Mouse (Mus musculus) gastrocnemius, adult 2 months (tissue): Measurements from ENCODE around the gene Arhgap32. TPM values are rescaled to one million over a fixed set of nuclear protein-coding genes. Genes with fewer than 3 reads are reported as not detected.

Experiments
- DNase-seq: peaks from one replicate; pipeline ENCODE4 v3.0.0; 2022
- H3K27ac ChIP-seq: fragments of 200-600 bp; 2 replicates; pipeline ENCODE4 v1.8.1; 2022; ENCODE audit warnings: mild to moderate bottlenecking
- H3K4me3 ChIP-seq: fragments of 200-600 bp; 2 replicates; pipeline ENCODE4 v1.8.1; 2022; ENCODE audit warnings: mild to moderate bottlenecking, moderate library complexity
- CTCF ChIP-seq: fragments of 200-600 bp; IDR thresholded peaks from 2 replicates; pipeline ENCODE4 v1.8.1; 2022; ENCODE audit warnings: antibody characterized with exemption, mild to moderate bottlenecking, moderate library complexity
- intact Hi-C: fragments of 180-260 bp; cut with DNase I; formaldehyde crosslinking; loops from one replicate; pipeline ENCODE4 v1.15.1; 2025
- long read RNA-seq, 2 experiments: library from polyadenylated mRNA; stranded (forward); transcript quantifications; one replicate each; pipeline ENCODE4 v2.0.0; 2021
- total RNA-seq, 2 experiments: library from RNA; stranded (reverse); gene quantifications; 2 replicates each; pipeline ENCODE4 v1.2.3; 2021

Gene Arhgap32
- total RNA-seq = 1 to 10 TPM; 6.6 to 7.6 TPM
- long read RNA-seq, experiment 1 = 0 reads
- long read RNA-seq, experiment 2, partial matches to known transcripts = 0 of 1 reads
- long read RNA-seq, experiment 2, other reads (novel, unspliced or antisense) = 1 of 1 reads

DNA sequence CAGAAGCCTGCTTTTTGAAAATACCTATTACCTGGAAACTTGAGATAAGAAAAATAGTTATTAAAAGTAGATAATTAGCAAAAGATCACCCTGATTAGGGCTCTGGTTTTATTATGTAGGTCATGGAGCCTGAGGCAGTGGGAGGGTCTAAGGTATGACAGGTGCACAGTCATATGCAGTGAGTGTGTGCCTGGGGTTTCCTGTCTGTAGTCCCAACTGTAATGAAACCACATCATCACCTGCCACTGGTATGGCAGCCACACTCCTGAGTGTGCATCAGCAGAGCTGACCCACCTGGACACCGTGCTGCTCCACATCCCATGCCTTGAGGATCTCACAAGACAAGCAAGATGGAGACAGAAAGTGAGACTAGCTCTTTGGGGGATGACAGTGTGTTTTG, at the start of gene Arhgap32:
Gene Arhgap32 (plus strand): TSS at position 351 of the 400 bp plus-strand sequence.
- Histone ChIP-seq H3K4me3 (no peak within 1 kb of the TSS), H3K27ac (no peak within 1 kb of the TSS)
- intact Hi-C loops = no loop called here
- DNase-seq = no peak
- TF ChIP-seq CTCF = no peak

- DNase-seq = no peak
- Histone ChIP-seq H3K27ac (no peak overlapping the region), H3K4me3 (no peak overlapping the region)
- TF ChIP-seq CTCF = no peak
- intact Hi-C loops = no loop called here
Observed at GRCm38 (mm10) chr9:32072778-32073177, 43.2 kb upstream of the Arhgap32 start.

- no peak for TF ChIP-seq CTCF
- intact Hi-C loops = no loop called here
- Histone ChIP-seq H3K27ac (no peak overlapping the region), H3K4me3 (no peak overlapping the region)
- DNase-seq = no peak
Observed at GRCm38 (mm10) chr9:32088106-32088776, 27.7 kb upstream of the Arhgap32 start.

- TF ChIP-seq CTCF = 0 out of 2 replicates have a peak, but pooled peaks have one; percentile 7
Observed at GRCm38 (mm10) chr9:32088882-32089281, 27.1 kb upstream of the Arhgap32 start.

GRCm38 (mm10) chr9:32093456-32093855, 22.5 kb upstream of the Arhgap32 start:
- Histone ChIP-seq H3K4me3 (no peak overlapping the region), H3K27ac (no peak overlapping the region)
- intact Hi-C loops = no loop called here
- no peak for TF ChIP-seq CTCF
- no peak for DNase-seq

More at GRCm38 (mm10) chr9:32088882-32089281, 27.1 kb upstream of the Arhgap32 start:
- Histone ChIP-seq H3K27ac (no peak overlapping the region), H3K4me3 (no peak overlapping the region)
- DNase-seq = no peak
- intact Hi-C loops = no loop called here

DNA sequence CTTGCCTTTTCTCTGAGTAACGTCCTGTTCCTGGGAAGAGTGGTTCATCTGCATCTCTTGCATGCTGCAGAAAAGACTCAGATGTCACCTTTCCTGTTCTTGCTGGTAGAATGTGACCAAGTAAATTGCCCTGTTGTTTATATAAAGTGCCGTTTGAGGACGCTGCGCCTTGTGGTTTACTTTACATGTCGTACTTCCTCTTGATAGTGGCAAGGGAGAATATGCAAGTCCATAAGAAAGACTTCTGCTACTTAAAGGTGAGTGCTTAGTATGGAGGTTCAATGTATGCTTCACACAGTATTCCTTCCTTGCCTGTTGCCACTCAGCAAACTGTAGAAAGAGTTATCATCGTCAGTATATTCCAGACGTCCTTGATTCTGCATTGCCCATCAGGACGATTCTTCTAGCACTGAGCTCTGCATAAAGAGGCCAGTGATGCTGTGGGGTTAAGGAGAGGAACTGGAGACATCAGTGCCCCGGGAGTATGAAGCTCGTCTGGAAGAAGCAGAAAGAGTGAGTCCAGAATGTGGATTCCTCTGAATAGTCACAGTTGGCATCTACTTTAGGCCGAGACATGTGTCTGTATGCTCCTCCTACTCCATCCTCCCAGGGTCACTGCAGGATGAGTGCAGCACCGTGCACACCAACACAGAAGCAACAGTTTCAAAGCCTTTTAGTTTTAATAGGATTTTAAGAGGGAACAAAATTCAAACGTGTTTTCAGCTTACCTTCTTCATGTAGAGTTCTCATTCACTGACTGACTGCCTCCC, 21.4 kb upstream of the Arhgap32 start:
- H3K27ac ChIP-seq = no peak overlapping the region
- no peak for DNase-seq
- TF ChIP-seq CTCF = no peak
- H3K4me3 ChIP-seq = no peak overlapping the region
- intact Hi-C loops = no loop called here

DNA sequence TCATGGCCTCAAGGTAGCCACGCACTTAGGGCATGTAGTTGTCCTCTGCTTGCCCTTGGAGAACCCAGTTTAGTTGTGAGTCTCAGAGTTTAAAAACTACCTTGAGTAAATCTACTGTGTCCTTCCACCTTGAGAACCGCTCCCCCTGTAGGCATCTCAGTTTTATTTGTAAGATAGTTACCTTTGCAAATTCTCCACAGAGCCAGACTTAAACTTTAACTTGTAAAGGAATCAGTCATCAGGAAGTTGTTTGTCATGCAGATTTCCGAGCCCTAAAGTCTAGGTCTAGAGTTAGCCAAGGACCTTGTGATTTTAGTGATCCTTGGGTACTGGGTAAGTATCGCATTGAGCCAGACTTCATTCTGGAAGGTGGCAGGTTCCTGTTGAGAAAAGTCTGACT, 20.4 kb upstream of the Arhgap32 start:
- intact Hi-C loops = no loop called here
- H3K27ac ChIP-seq = no peak overlapping the region
- no peak overlapping the region for H3K4me3 ChIP-seq
- DNase-seq = no peak
- TF ChIP-seq CTCF = no peak

DNA sequence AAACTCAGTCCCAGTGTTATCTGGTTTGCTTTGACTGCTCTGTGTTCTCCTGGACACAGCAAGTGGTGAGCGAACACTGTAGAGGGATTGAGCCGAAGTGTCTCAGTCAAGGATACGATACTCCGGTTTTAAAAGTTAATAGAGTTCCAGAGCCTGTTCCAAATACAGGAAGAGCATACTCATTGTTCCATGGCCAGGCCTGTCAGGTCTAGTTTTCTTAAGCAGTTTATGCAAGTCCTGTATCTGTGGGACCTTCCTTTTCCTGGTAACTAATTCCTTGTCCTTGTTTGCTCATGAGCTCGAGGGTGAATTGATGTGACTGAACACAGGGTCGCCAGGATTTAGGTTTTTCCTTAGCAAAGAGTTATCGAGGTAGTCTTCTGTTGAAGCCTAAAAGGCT, 19.4 kb upstream of the Arhgap32 start:
- intact Hi-C loops = no loop called here
- H3K27ac ChIP-seq = 0 out of 2 replicates have a peak overlapping the region, but pooled peaks have one; percentile 8
- no peak overlapping the region for H3K4me3 ChIP-seq
- DNase-seq = no peak
- no peak for TF ChIP-seq CTCF

DNA sequence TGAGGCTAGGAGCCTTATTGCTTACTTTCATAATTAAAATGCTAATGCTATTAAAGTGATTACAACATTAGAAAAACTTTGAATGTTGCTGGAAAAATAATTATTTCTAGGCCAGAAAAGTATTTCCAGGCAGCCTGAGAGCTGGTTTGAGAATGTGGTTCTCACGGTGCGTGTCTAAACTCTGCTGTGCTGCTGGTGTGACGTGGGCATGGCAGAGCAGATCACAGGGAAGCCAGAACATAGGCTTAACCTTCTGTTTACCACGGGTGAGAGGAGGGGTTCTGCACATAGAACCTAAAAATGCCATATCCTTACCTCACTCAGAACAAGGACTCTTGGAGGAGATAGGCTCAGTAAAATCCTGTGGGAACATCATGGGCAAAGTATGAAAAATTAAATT, 18.8 kb upstream of the Arhgap32 start:
- DNase-seq = no peak
- H3K4me3 ChIP-seq = no peak overlapping the region
- TF ChIP-seq CTCF = no peak
- intact Hi-C loops = no loop called here
- H3K27ac ChIP-seq = no peak overlapping the region

DNA sequence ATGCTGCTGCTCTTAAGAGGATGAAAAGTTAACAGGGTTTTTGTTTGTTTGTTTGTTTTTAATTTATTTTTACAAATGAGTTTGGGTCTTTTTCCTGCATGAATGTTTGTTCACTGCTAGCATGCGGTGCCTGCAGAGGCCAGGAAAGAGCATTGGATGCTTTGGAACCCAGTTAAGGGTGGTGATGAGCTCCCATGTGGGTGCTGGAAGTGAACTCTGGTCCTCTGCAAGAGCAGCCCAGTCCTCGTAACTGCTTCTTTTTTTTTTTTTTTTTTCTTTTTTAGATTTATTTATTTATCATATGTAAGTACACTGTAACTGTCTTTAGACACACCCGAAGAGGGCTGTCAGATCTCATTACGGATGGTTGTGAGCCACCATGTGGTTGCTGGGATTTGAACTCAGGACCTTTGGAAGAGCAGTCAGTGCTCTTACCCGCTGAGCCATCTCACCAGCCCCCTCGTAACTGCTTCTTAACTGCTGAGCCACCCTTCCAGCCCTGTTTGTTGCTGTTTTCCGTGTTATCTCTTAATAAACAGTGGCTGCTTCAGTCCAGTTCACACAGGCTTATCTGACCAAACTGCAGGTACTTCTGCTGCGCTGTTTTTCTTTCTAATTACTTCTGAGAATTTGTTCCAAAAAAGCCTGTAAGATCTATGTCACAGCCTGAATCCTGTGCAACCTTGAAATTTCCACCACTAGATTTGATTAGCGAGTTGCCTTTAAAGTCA, 17.3 kb upstream of the Arhgap32 start:
- intact Hi-C loops = no loop called here
- DNase-seq = no peak
- Histone ChIP-seq H3K4me3 (no peak overlapping the region), H3K27ac (no peak overlapping the region)
- TF ChIP-seq CTCF = no peak

GRCm38 (mm10) chr9:32100561-32100960, 15.4 kb upstream of the Arhgap32 start:
- TF ChIP-seq CTCF = no peak
- no peak overlapping the region for H3K27ac ChIP-seq
- intact Hi-C loops = no loop called here

GRCm38 (mm10) chr9:32101488-32101887, 14.4 kb upstream of the Arhgap32 start:
- intact Hi-C loops = no loop called here
- H3K27ac ChIP-seq = no peak overlapping the region
- H3K4me3 ChIP-seq = no peak overlapping the region
- no peak for DNase-seq
- TF ChIP-seq CTCF = no peak

More at GRCm38 (mm10) chr9:32100561-32100960, 15.4 kb upstream of the Arhgap32 start:
- no peak for DNase-seq
- no peak overlapping the region for H3K4me3 ChIP-seq

DNA sequence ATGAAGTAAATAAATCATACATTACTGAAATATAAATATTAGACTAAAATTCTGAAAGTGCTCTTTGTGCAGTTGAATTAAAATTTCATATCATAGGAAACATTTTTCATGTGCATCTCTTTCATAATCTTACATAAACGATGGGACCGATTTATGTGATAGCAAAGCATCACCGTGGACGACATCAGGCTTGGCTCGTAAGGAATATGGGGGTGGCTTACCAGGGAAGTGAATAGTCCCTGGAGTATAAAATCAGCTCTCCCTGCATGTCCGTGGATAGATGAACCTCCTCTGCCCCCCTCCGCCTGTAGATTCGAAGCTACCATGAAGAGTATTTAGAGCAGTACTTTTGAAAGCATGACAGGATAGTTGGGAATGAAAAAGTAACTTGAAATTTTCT, 11.3 kb upstream of the Arhgap32 start:
- no peak for TF ChIP-seq CTCF
- Histone ChIP-seq H3K4me3 (no peak overlapping the region), H3K27ac (no peak overlapping the region)
- DNase-seq = no peak
- intact Hi-C loops = no loop called here
